Mouse (Mus musculus): ENCODE measurements around the gene Gm973. TPM values are rescaled to one million over a fixed set of nuclear protein-coding genes. Genes with fewer than 3 reads are reported as not detected.

The Gm973 gene
- polyA plus RNA-seq, 1 experiment from 2014 or later = 5.5 TPM

- no peaks in the 10 kb centered on the region for H3K36me3 ChIP-seq (ENCODE audit: insufficient read depth, low read length)
- no peak for ATAC-seq
- no peak for DNase-seq (ENCODE audit: low spot score)
- H3K27ac ChIP-seq (ENCODE audit: low read length) = no peak overlapping the region
- no peak overlapping the region for H3K4me2 ChIP-seq (replicated peaks; ENCODE audit: low read depth, low read length)
- no peak overlapping the region for H3K4me3 ChIP-seq (ENCODE audit: low read depth, low read length)
- no peaks in the 10 kb centered on the region for H3K9me3 ChIP-seq (ENCODE audit: low read length)
- 32% methylated on average over 11 of the region's 11 CpGs for WGBS
- no peak overlapping the region for H3K9ac ChIP-seq (replicated peaks; ENCODE audit: low read depth)
- no peak for TF ChIP-seq EP300 (IDR thresholded peaks at IDR 0.05)
- no peak for TF ChIP-seq CTCF (IDR thresholded peaks at IDR 0.05)
- no peaks in the 10 kb centered on the region for H3K27me3 ChIP-seq (replicated peaks; ENCODE audit: insufficient read depth, low read length)
- H3K4me1 ChIP-seq (ENCODE audit: insufficient read depth, low read depth, low read length) = peaks cover 12% of the 10 kb centered on the region; the same call in 1 of the 2 replicates
Measured at GRCm38 (mm10) chr1:59520226-59520837, 4.3 kb downstream of the Gm973 start.

- no peaks in the 10 kb centered on the region for H3K36me3 ChIP-seq (ENCODE audit: insufficient read depth, low read length)
- WGBS = 83% methylated on average over 1 of the region's 1 CpGs
- no peak overlapping the region for H3K9ac ChIP-seq (replicated peaks; ENCODE audit: low read depth)
- DNase-seq (ENCODE audit: low spot score) = no peak
- H3K27me3 ChIP-seq (replicated peaks; ENCODE audit: insufficient read depth, low read length) = no peaks in the 10 kb centered on the region
- 0 out of 2 replicates have a peak, but pooled peaks cover 2% of the 10 kb centered on the region for H3K4me1 ChIP-seq (ENCODE audit: insufficient read depth, low read depth, low read length)
- TF ChIP-seq CTCF (IDR thresholded peaks at IDR 0.05) = no peak
- no peak for TF ChIP-seq EP300 (IDR thresholded peaks at IDR 0.05)
- ATAC-seq = no peak
- no peak overlapping the region for H3K4me2 ChIP-seq (replicated peaks; ENCODE audit: low read depth, low read length)
- H3K4me3 ChIP-seq (ENCODE audit: low read depth, low read length) = no peak overlapping the region
- no peaks in the 10 kb centered on the region for H3K9me3 ChIP-seq (ENCODE audit: low read length)
- H3K27ac ChIP-seq (ENCODE audit: low read length) = no peak overlapping the region
Measured at GRCm38 (mm10) chr1:59522456-59522855, 6.4 kb downstream of the Gm973 start.

- Histone ChIP-seq H3K4me1 (ENCODE audit: insufficient read depth, low read depth, low read length) (0 out of 2 replicates have a peak, but pooled peaks cover 2% of the 10 kb centered on the region), H3K27ac (ENCODE audit: low read length) (no peak overlapping the region), H3K9me3 (ENCODE audit: low read length) (no peaks in the 10 kb centered on the region), H3K27me3 (replicated peaks; ENCODE audit: insufficient read depth, low read length) (no peaks in the 10 kb centered on the region), H3K9ac (replicated peaks; ENCODE audit: low read depth) (no peak overlapping the region), H3K4me2 (replicated peaks; ENCODE audit: low read depth, low read length) (no peak overlapping the region), H3K36me3 (ENCODE audit: insufficient read depth, low read length) (no peaks in the 10 kb centered on the region), H3K4me3 (ENCODE audit: low read depth, low read length) (no peak overlapping the region)
- DNase-seq (ENCODE audit: low spot score) (no peak), ATAC-seq (no peak)
- TF ChIP-seq EP300 (IDR thresholded peaks at IDR 0.05) (no peak), CTCF (IDR thresholded peaks at IDR 0.05) (peak; percentile 47)
- WGBS = 75% methylated on average over 5 of the region's 5 CpGs
Measured at GRCm38 (mm10) chr1:59523378-59523958, 7.4 kb downstream of the Gm973 start.

GRCm38 (mm10) chr1:59524071-59524470 lies 8.0 kb downstream of the Gm973 start:
- Histone ChIP-seq H3K4me2 (replicated peaks; ENCODE audit: low read depth, low read length) (no peak overlapping the region), H3K4me3 (ENCODE audit: low read depth, low read length) (no peak overlapping the region), H3K9me3 (ENCODE audit: low read length) (no peaks in the 10 kb centered on the region), H3K4me1 (ENCODE audit: insufficient read depth, low read depth, low read length) (0 out of 2 replicates have a peak, but pooled peaks cover 2% of the 10 kb centered on the region), H3K36me3 (ENCODE audit: insufficient read depth, low read length) (no peaks in the 10 kb centered on the region), H3K9ac (replicated peaks; ENCODE audit: low read depth) (no peak overlapping the region), H3K27me3 (replicated peaks; ENCODE audit: insufficient read depth, low read length) (no peaks in the 10 kb centered on the region), H3K27ac (ENCODE audit: low read length) (no peak overlapping the region)
- DNase-seq (ENCODE audit: low spot score) (no peak), ATAC-seq (no peak)
- WGBS = 80% methylated on average over 2 of the region's 2 CpGs
- no peak for TF ChIP-seq EP300 (IDR thresholded peaks at IDR 0.05)
- TF ChIP-seq CTCF (IDR thresholded peaks at IDR 0.05) = no peak

- Histone ChIP-seq H3K4me3 (ENCODE audit: low read depth, low read length) (no peak overlapping the region), H3K27me3 (replicated peaks; ENCODE audit: insufficient read depth, low read length) (no peaks in the 10 kb centered on the region), H3K4me1 (ENCODE audit: insufficient read depth, low read depth, low read length) (0 out of 2 replicates have a peak, but pooled peaks cover 2% of the 10 kb centered on the region), H3K27ac (ENCODE audit: low read length) (no peak overlapping the region), H3K4me2 (replicated peaks; ENCODE audit: low read depth, low read length) (no peak overlapping the region), H3K36me3 (ENCODE audit: insufficient read depth, low read length) (no peaks in the 10 kb centered on the region), H3K9ac (replicated peaks; ENCODE audit: low read depth) (no peak overlapping the region), H3K9me3 (ENCODE audit: low read length) (no peaks in the 10 kb centered on the region)
- ATAC-seq = no peak
- no peak for TF ChIP-seq EP300 (IDR thresholded peaks at IDR 0.05)
- no peak; the same call in 1 of the 2 replicates for TF ChIP-seq CTCF (IDR thresholded peaks at IDR 0.05)
- 43% methylated on average over 3 of the region's 3 CpGs for WGBS
- DNase-seq (ENCODE audit: low spot score) = no peak
Measured at GRCm38 (mm10) chr1:59524759-59525158, 8.7 kb downstream of the Gm973 start.

GRCm38 (mm10) chr1:59527219-59527618 lies 11.2 kb downstream of the Gm973 start:
- H3K4me1 ChIP-seq (ENCODE audit: insufficient read depth, low read depth, low read length) = 0 out of 2 replicates have a peak, but pooled peaks cover 2% of the 10 kb centered on the region
- no peak for ATAC-seq
- WGBS = 68% methylated on average over 6 of the region's 6 CpGs

More at GRCm38 (mm10) chr1:59527219-59527618, 11.2 kb downstream of the Gm973 start:
- Histone ChIP-seq H3K9me3 (ENCODE audit: low read length) (no peaks in the 10 kb centered on the region), H3K4me3 (ENCODE audit: low read depth, low read length) (no peak overlapping the region), H3K9ac (replicated peaks; ENCODE audit: low read depth) (no peak overlapping the region), H3K27ac (ENCODE audit: low read length) (no peak overlapping the region), H3K4me2 (replicated peaks; ENCODE audit: low read depth, low read length) (no peak overlapping the region), H3K36me3 (ENCODE audit: insufficient read depth, low read length) (no peaks in the 10 kb centered on the region), H3K27me3 (replicated peaks; ENCODE audit: insufficient read depth, low read length) (no peaks in the 10 kb centered on the region)
- TF ChIP-seq EP300 (IDR thresholded peaks at IDR 0.05) (no peak), CTCF (IDR thresholded peaks at IDR 0.05) (no peak)
- DNase-seq (ENCODE audit: low spot score) = no peak
